Mouse (Mus musculus) liver, adult 2 months (tissue): ENCODE results near the gene 4632433K11Rik.

Source experiments
- CTCF ChIP-seq: fragments of 200-500 bp; IDR thresholded peaks from 2 replicates; pipeline ENCODE4 v1.5.1; 2011; ENCODE audit warnings: low read depth, low read length, control low read depth
- POLR2A ChIP-seq: fragments of 200-500 bp; IDR thresholded peaks from 2 replicates; pipeline ENCODE4 v1.6.1; 2011; ENCODE audit warnings: low read length, control low read depth; ENCODE audit not compliant: insufficient read depth; ENCODE audit errors: extremely low read depth

DNA sequence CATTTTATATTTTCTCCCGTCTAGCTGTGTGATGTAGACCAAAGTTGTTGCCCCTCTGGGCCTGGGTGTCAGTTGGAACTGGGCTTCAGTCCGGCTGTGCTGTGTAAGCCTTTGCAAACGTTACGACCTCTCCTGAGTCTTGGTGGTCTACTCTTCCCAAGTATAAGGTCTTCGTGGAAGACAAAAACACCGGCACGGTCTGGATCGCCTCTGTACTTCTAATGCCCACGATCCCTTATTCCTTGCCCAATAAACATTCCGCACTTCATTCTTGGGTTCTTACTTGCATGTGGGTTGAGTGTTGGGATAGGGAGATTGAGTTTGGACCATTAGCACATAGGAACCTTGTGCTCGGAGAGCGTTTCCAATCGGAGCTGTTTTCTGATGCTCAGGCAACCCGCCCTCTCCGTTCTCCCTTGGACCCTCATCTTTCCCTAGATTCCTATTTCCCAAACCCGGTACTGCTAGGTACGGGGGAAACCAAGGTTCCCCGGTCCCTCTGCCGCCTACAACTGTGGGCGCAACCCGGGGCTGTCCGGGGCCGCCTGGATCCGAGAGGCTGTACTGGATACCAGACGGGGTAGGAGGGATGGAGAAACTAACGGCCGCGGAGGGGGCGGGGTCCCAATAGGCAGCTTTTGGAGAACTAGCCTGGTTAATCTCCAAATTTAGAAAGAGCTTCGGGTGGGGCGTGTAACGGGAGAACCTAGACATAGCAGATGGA lies 19.7 kb downstream of the 4632433K11Rik start:
- no peak for TF ChIP-seq POLR2A
- no peak for TF ChIP-seq CTCF
